Mouse (Mus musculus) ES-Bruce4 (cell line): ENCODE data around the gene Tceal8. TPM values are rescaled to one million over a fixed set of nuclear protein-coding genes. Genes with fewer than 3 reads are reported as not detected.

ENCODE experiments used
- H3K27ac ChIP-seq: 2 replicates; pipeline ENCODE4 v1.5.1; 2012; ENCODE audit warnings: low read length, inconsistent platforms; ENCODE audit not compliant: insufficient read depth
- H3K27me3 ChIP-seq: 2 replicates; pipeline ENCODE4 v1.6.1; 2012; ENCODE audit warnings: mild to moderate bottlenecking, low read length, inconsistent platforms; ENCODE audit not compliant: control insufficient read depth, poor library complexity, insufficient read depth, severe bottlenecking
- H3K36me3 ChIP-seq: 2 replicates; pipeline ENCODE4 v1.6.1; 2012; ENCODE audit warnings: inconsistent platforms, mild to moderate bottlenecking, low read length, moderate library complexity; ENCODE audit not compliant: control insufficient read depth, poor library complexity, insufficient read depth, severe bottlenecking
- H3K4me1 ChIP-seq: one replicate; pipeline ENCODE4 v1.8.1; 2011; ENCODE audit warnings: low read length; ENCODE audit not compliant: control insufficient read depth, insufficient read depth
- H3K4me3 ChIP-seq: 2 replicates; pipeline ENCODE4 v1.5.1; 2011; ENCODE audit warnings: low read depth, mild to moderate bottlenecking, low read length
- H3K9ac ChIP-seq: 2 replicates; pipeline ENCODE4 v1.6.1; 2012; ENCODE audit warnings: low read depth, mild to moderate bottlenecking, inconsistent platforms; ENCODE audit not compliant: poor library complexity, severe bottlenecking
- H3K9me3 ChIP-seq: replicated peaks from 2 replicates; pipeline ENCODE4 v1.6.1; 2012; ENCODE audit warnings: mild to moderate bottlenecking, low read length, inconsistent platforms; ENCODE audit not compliant: control insufficient read depth, poor library complexity, insufficient read depth, severe bottlenecking
- CTCF ChIP-seq: IDR thresholded peaks from one replicate; pipeline ENCODE4 v1.8.1; 2011; ENCODE audit warnings: low read depth, low read length
- EP300 ChIP-seq: IDR thresholded peaks from 2 replicates; pipeline ENCODE4 v1.6.1; 2011; ENCODE audit warnings: low read depth, low read length; ENCODE audit not compliant: insufficient read depth
- POLR2A ChIP-seq: IDR thresholded peaks from one replicate; pipeline ENCODE4 v1.8.1; 2011; ENCODE audit warnings: low read length; ENCODE audit not compliant: insufficient read depth
- polyA plus RNA-seq: library from polyadenylated mRNA; stranded (reverse); fragments of >200 nt; gene quantifications from 2 replicates; pipeline ENCODE4 v1.2.4, GENCODE M21; 2011; ENCODE audit warnings: low read depth; ENCODE audit not compliant: missing spikeins, insufficient read depth, insufficient read length

The Tceal8 gene
- polyA plus RNA-seq, 1 experiment: 214 TPM

GRCm38 (mm10) chrX:136203257-136203656 is 31.1 kb upstream of the Tceal8 start:
- H3K4me1 ChIP-seq: peaks cover 1% of the 10 kb centered on the region
- H3K27me3 ChIP-seq: no peaks in the 10 kb centered on the region
- peak overlapping the region; percentile 36 for H3K4me3 ChIP-seq
- no peaks in the 10 kb centered on the region for H3K36me3 ChIP-seq
- H3K9me3 ChIP-seq: no peaks in the 10 kb centered on the region
- H3K9ac ChIP-seq: 0 out of 2 replicates have a peak overlapping the region, but pooled peaks have one; percentile 35
- H3K27ac ChIP-seq: no peak overlapping the region
- TF ChIP-seq CTCF (no peak), EP300 (no peak), POLR2A (no peak)

GRCm38 (mm10) chrX:136196873-136197272 is 24.7 kb upstream of the Tceal8 start:
- Histone ChIP-seq H3K9ac (no peak overlapping the region), H3K4me3 (no peak overlapping the region), H3K27me3 (no peaks in the 10 kb centered on the region), H3K9me3 (no peaks in the 10 kb centered on the region), H3K4me1 (no peaks in the 10 kb centered on the region), H3K27ac (no peak overlapping the region), H3K36me3 (no peaks in the 10 kb centered on the region)
- TF ChIP-seq CTCF: peak; percentile 26
- no peak for TF ChIP-seq EP300

- no peak overlapping the region for H3K4me3 ChIP-seq
- no peak overlapping the region for H3K27ac ChIP-seq
- TF ChIP-seq POLR2A (no peak), EP300 (no peak), CTCF (no peak)
- no peak overlapping the region for H3K9ac ChIP-seq
- H3K27me3 ChIP-seq: no peaks in the 10 kb centered on the region
- H3K9me3 ChIP-seq: no peaks in the 10 kb centered on the region
- no peaks in the 10 kb centered on the region for H3K36me3 ChIP-seq
- H3K4me1 ChIP-seq: no peaks in the 10 kb centered on the region
Observed at GRCm38 (mm10) chrX:136195193-136195944, 23.2 kb upstream of the Tceal8 start.

- Histone ChIP-seq H3K36me3 (no peaks in the 10 kb centered on the region), H3K4me1 (peaks cover 2% of the 10 kb centered on the region), H3K27ac (no peak overlapping the region), H3K9ac (no peak overlapping the region), H3K4me3 (no peak overlapping the region), H3K9me3 (no peaks in the 10 kb centered on the region), H3K27me3 (no peaks in the 10 kb centered on the region)
- TF ChIP-seq CTCF (no peak), EP300 (no peak), POLR2A (no peak)
Observed at GRCm38 (mm10) chrX:136183107-136183506, 11.0 kb upstream of the Tceal8 start.

- Histone ChIP-seq H3K27me3 (no peaks in the 10 kb centered on the region), H3K4me1 (peaks cover 2% of the 10 kb centered on the region), H3K36me3 (no peaks in the 10 kb centered on the region), H3K9ac (peak overlapping the region; percentile 2; the same call in 1 of the 2 replicates), H3K4me3 (no peak overlapping the region), H3K27ac (0 out of 2 replicates have a peak overlapping the region, but pooled peaks have one; percentile 63), H3K9me3 (no peaks in the 10 kb centered on the region)
- TF ChIP-seq EP300 (no peak), POLR2A (no peak), CTCF (no peak)
Observed at GRCm38 (mm10) chrX:136180897-136181553, 8.9 kb upstream of the Tceal8 start.

GRCm38 (mm10) chrX:136172786-136173185 is 644 bp upstream of the Tceal8 start:
- H3K4me3 ChIP-seq: peak overlapping the region; percentile 14; the same call in 1 of the 2 replicates
- H3K4me1 ChIP-seq: no peaks in the 10 kb centered on the region
- TF ChIP-seq CTCF (no peak), EP300 (no peak), POLR2A (no peak)
- H3K36me3 ChIP-seq: peaks cover 5% of the 10 kb centered on the region
- peak overlapping the region; percentile 83 for H3K27ac ChIP-seq
- H3K27me3 ChIP-seq: no peaks in the 10 kb centered on the region
- H3K9me3 ChIP-seq: no peaks in the 10 kb centered on the region
- peak overlapping the region; percentile 66 for H3K9ac ChIP-seq
